In the genomic region with DNA sequence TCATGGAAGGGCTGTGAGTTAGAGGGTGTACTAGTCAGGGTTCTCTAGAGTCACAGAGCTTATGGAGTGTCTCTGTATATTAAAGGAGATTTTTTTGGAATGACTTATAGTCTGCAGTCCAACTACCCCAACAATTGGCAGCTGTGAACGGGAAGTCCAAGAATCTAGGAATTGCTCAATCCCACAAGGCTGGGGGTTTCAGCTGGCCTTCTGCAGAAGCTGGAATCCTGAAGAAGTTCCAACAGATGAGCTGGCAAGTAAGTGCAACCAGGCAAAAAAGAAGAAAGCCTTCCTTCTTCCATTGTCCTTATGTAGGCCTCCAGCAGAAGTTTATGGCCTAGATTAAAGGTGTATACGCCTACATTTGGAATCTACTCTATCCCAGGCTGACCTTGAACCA, we compare ENCODE assay signal across 23 mouse cellular contexts. TPM values are rescaled to one million over a fixed set of nuclear protein-coding genes. Genes with fewer than 3 reads are reported as not detected.
DNase-seq lines count a peak whose midpoint lies in the region; ATAC-seq and TF ChIP-seq lines count a peak whose summit lies in the region.
"Had no signal": no experiment of that assay in that cellular context is flagged by ENCODE, and none has a peak within 500 bp of the region (broad histone marks: within the 10 kb centered on the region; RNA-seq: fewer than 3 reads in every experiment).

No protein-coding gene starts in this region.

- no peaks in the 10 kb centered on the region for H3K27me3 ChIP-seq in lung, embryonic 16.5 days (ENCODE audit: control insufficient read depth, insufficient read depth, low read depth, low read length)
- H3K27me3 ChIP-seq in lung, postnatal 0 days (replicated peaks; ENCODE audit: insufficient read depth, low read length), result no peaks in the 10 kb centered on the region
- no peaks in the 10 kb centered on the region for H3K27me3 ChIP-seq in liver, embryonic 11.5 days (replicated peaks; ENCODE audit: control insufficient read depth, insufficient read depth, low read length)
- H3K27me3 ChIP-seq: heart, embryonic 15.5 days; Patski had no signal

- peaks cover 8% of the 10 kb centered on the region; the same call in 1 of the 2 replicates for H3K4me1 ChIP-seq in lung, embryonic 16.5 days (replicated peaks; ENCODE audit: control insufficient read depth, insufficient read depth, low read length)
- no peaks in the 10 kb centered on the region for H3K4me1 ChIP-seq in lung, postnatal 0 days (ENCODE audit: insufficient read depth, low read depth, low read length)
- no peaks in the 10 kb centered on the region for H3K4me1 ChIP-seq in liver, embryonic 11.5 days (replicated peaks; ENCODE audit: control insufficient read depth, insufficient read depth, low read length)
- H3K4me1 ChIP-seq: forebrain, embryonic 13.5 days had no signal

- no peak for TF ChIP-seq EP300 in lung, postnatal 0 days (IDR thresholded peaks at IDR 0.05)

- TF ChIP-seq CTCF in lung, postnatal 0 days (IDR thresholded peaks at IDR 0.05), result no peak

- WGBS in lung, embryonic 16.5 days, result 62% methylated on average over 2 of the region's 2 CpGs
- WGBS in lung, postnatal 0 days, result 73% methylated on average over 2 of the region's 2 CpGs
- 78% methylated on average over 2 of the region's 2 CpGs for WGBS in liver, embryonic 11.5 days

- H3K4me2 ChIP-seq in lung, embryonic 16.5 days (ENCODE audit: low read depth, low read length), result no peak overlapping the region
- no peak overlapping the region for H3K4me2 ChIP-seq in lung, postnatal 0 days (replicated peaks; ENCODE audit: low read depth, low read length)
- no peak overlapping the region for H3K4me2 ChIP-seq in liver, embryonic 11.5 days
- H3K4me2 ChIP-seq: forebrain, embryonic 13.5 days; heart, embryonic 15.5 days; liver, embryonic 15.5 days; midbrain, embryonic 15.5 days had no signal

- H3K27ac ChIP-seq in lung, embryonic 16.5 days (ENCODE audit: low read length), result no peak overlapping the region
- peak overlapping the region; percentile 26; the same call in 1 of the 2 replicates for H3K27ac ChIP-seq in lung, postnatal 0 days (ENCODE audit: low read length)
- H3K27ac ChIP-seq in liver, embryonic 11.5 days (ENCODE audit: low read depth, low read length), result no peak overlapping the region
- H3K27ac ChIP-seq: forebrain, embryonic 13.5 days; heart, adult 2 months; heart, embryonic 15.5 days; hindbrain, postnatal 0 days; liver, embryonic 15.5 days; midbrain, embryonic 15.5 days had no signal

- peak; percentile 38 for ATAC-seq in lung, embryonic 16.5 days (ENCODE audit: low read depth)
- peak; percentile 30 for ATAC-seq in lung, postnatal 0 days
- no peak for ATAC-seq in liver, embryonic 11.5 days (replicated peaks; ENCODE audit: low FRiP score)
- ATAC-seq: forebrain, embryonic 13.5 days; hindbrain, postnatal 0 days; intestine, postnatal 0 days; midbrain, embryonic 15.5 days; Patski had no signal

- H3K9ac ChIP-seq in lung, embryonic 16.5 days (ENCODE audit: low read length), result no peak overlapping the region
- H3K9ac ChIP-seq in lung, postnatal 0 days (replicated peaks; ENCODE audit: low read depth), result no peak overlapping the region
- no peak overlapping the region for H3K9ac ChIP-seq in liver, embryonic 11.5 days (ENCODE audit: low read depth, low read length)
- H3K9ac ChIP-seq: forebrain, embryonic 13.5 days; heart, embryonic 15.5 days; liver, embryonic 15.5 days; midbrain, embryonic 15.5 days had no signal

- DNase-seq in adrenal gland, postnatal 14 days, result peak; percentile 47
- DNase-seq in adrenal gland, postnatal 10 days, result no peak
- DNase-seq in lung, postnatal 25 days (ENCODE audit: low spot score), result no peak
- DNase-seq in lung, postnatal 0 days (ENCODE audit: low spot score), result peak; percentile 85
- no peak for DNase-seq in kidney, postnatal 4 days
- no peak for DNase-seq in liver, embryonic 11.5 days (ENCODE audit: low spot score)
- DNase-seq in B cell, adult 2 months, result no peak
- DNase-seq: cerebellum, adult 9-10 months; heart, adult 2 months; right cerebral cortex, postnatal 14 days had no signal

- H3K9me3 ChIP-seq in lung, embryonic 16.5 days (ENCODE audit: control insufficient read depth, low read length), result no peaks in the 10 kb centered on the region
- H3K9me3 ChIP-seq in lung, postnatal 0 days (ENCODE audit: low read length), result no peaks in the 10 kb centered on the region
- no peaks in the 10 kb centered on the region for H3K9me3 ChIP-seq in liver, embryonic 11.5 days (ENCODE audit: control insufficient read depth, low read length)
- H3K9me3 ChIP-seq: forebrain, embryonic 13.5 days; heart, embryonic 15.5 days; liver, embryonic 15.5 days; midbrain, embryonic 15.5 days had no signal

- H3K4me3 ChIP-seq in lung, embryonic 16.5 days (ENCODE audit: low read length), result no peak overlapping the region
- H3K4me3 ChIP-seq in lung, postnatal 0 days (ENCODE audit: low read depth, low read length), result no peak overlapping the region
- H3K4me3 ChIP-seq in liver, embryonic 11.5 days (ENCODE audit: low read depth, low read length), result no peak overlapping the region
- H3K4me3 ChIP-seq: erythroblast, embryonic 14.5 days; forebrain, embryonic 13.5 days; heart, adult 2 months; heart, embryonic 15.5 days; liver, embryonic 15.5 days; midbrain, embryonic 15.5 days had no signal

- no peaks in the 10 kb centered on the region for H3K36me3 ChIP-seq in lung, embryonic 16.5 days (ENCODE audit: control insufficient read depth, insufficient read depth, low read length)
- H3K36me3 ChIP-seq in lung, postnatal 0 days (ENCODE audit: insufficient read depth, low read length), result no peaks in the 10 kb centered on the region
- no peaks in the 10 kb centered on the region for H3K36me3 ChIP-seq in liver, embryonic 11.5 days (ENCODE audit: control insufficient read depth, insufficient read depth, low read length)
- H3K36me3 ChIP-seq: heart, embryonic 15.5 days; liver, embryonic 15.5 days; midbrain, embryonic 15.5 days had no signal

RNA-seq across cellular contexts. Expression of gene Pla2g15, which starts 4.9 kb away (rescaled TPM):
- total RNA-seq in adrenal gland, postnatal 14 days (2021), result 13.5 and 18.6 TPM in 2 replicates
- total RNA-seq in adrenal gland, postnatal 10 days (2021), result 10 to 100 TPM; 17.6 to 21.4 TPM
- 12.8 and 12.9 TPM in 2 replicates for polyA plus RNA-seq in lung, embryonic 16.5 days (2015; fragmentation: Nextera tagmentation; extraction: Ambion mirVana)
- 10.6 and 10.8 TPM in 2 replicates for polyA plus RNA-seq in lung, postnatal 0 days (2015; fragmentation: Nextera tagmentation; extraction: Ambion mirVana)
- 9.2 and 9.6 TPM in 2 replicates for polyA plus RNA-seq in liver, embryonic 11.5 days (2014; fragmentation: Nextera tagmentation; extraction: Ambion mirVana)

RNA-seq across cellular contexts. Expression of gene Esrp2, which starts 8.6 kb away (rescaled TPM):
- 5.3 and 8.8 TPM in 2 replicates for total RNA-seq in adrenal gland, postnatal 14 days (2021)
- total RNA-seq in adrenal gland, postnatal 10 days (2021), result 10 to 100 TPM; 14.8 to 15.4 TPM
- polyA plus RNA-seq in lung, embryonic 16.5 days (2015; fragmentation: Nextera tagmentation; extraction: Ambion mirVana), result 62.7 and 62.8 TPM in 2 replicates
- 38.4 and 38.6 TPM in 2 replicates for polyA plus RNA-seq in lung, postnatal 0 days (2015; fragmentation: Nextera tagmentation; extraction: Ambion mirVana)
- polyA plus RNA-seq in liver, embryonic 11.5 days (2014; fragmentation: Nextera tagmentation; extraction: Ambion mirVana), result 11.6 and 12.7 TPM in 2 replicates
- total RNA-seq: common myeloid progenitor, adult 5-6 weeks; hematopoietic stem cell, adult 5-6 weeks; megakaryocyte progenitor cell, adult 5-6 weeks; neutrophil, adult 5-6 weeks had no signal

RNA-seq across cellular contexts. Expression of gene Slc7a6, which starts 23.3 kb away (rescaled TPM):
- total RNA-seq in adrenal gland, postnatal 14 days (2021), result 30.3 and 38.3 TPM in 2 replicates
- 10 to 100 TPM; 28.2 to 28.7 TPM for total RNA-seq in adrenal gland, postnatal 10 days (2021)
- polyA plus RNA-seq in lung, embryonic 16.5 days (2015; fragmentation: Nextera tagmentation; extraction: Ambion mirVana), result 41.3 and 41.7 TPM in 2 replicates
- 38.9 and 39.7 TPM in 2 replicates for polyA plus RNA-seq in lung, postnatal 0 days (2015; fragmentation: Nextera tagmentation; extraction: Ambion mirVana)
- polyA plus RNA-seq in liver, embryonic 11.5 days (2014; fragmentation: Nextera tagmentation; extraction: Ambion mirVana), result 46.3 and 52.5 TPM in 2 replicates

Comparison
In these comparisons a context has a peak if more than half of its experiments do, and no peak if none do; other contexts are left out.
1. DNase-seq: peak in adrenal gland, postnatal 14 days (single experiment) and lung, postnatal 0 days (single experiment); none in adrenal gland, postnatal 10 days (single experiment), lung, postnatal 25 days (single experiment), kidney, postnatal 4 days (0 of 2), liver, embryonic 11.5 days (single experiment) and B cell, adult 2 months (0 of 2).